Mouse (Mus musculus): Measurements from ENCODE around the gene Gm13275. TPM values are rescaled to one million over a fixed set of nuclear protein-coding genes. Genes with fewer than 3 reads are reported as not detected.
"Not testable (repeated sequence)": the region's sequence is repeated elsewhere in the genome, so short reads cannot be mapped to it uniquely, and the experiment has no call there.

Gm13275 gene
- polyA plus RNA-seq, 1 experiment = not detected

DNA sequence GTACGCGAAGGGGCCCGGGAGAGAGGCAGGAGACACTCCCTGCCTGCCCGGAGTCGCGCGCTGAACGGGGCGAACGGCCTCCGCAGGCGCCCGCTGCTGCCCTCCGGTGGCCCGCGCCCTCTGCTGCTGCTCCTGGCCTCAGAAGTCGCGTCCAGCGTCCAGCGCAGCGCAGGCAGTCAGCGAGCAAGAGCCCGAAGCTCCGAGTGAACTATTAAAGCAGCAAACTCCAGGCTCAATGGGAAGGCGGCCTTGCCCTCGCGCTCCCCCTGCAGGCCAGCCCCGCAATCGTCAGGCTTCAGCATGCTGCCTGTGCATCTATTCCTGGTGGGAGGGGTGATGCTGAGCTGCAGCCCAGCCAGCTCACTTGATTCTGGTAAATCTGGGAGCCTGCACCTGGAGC, 14.7 kb upstream of the Gm13275 start, which contains the start of gene Gm13272:
Gene Gm13272 (plus strand): TSS at position 301 of the 400 bp plus-strand sequence.
- no CpG with 5 or more reads among the region's 29 CpGs for WGBS
- not testable (repeated sequence) for H3K4me3 ChIP-seq (ENCODE audit: insufficient read depth, low read depth, low read length); H3K27ac ChIP-seq (ENCODE audit: insufficient read depth, low read depth, low read length); H3K4me1 ChIP-seq (ENCODE audit: control insufficient read depth, insufficient read depth, low read length)

DNA sequence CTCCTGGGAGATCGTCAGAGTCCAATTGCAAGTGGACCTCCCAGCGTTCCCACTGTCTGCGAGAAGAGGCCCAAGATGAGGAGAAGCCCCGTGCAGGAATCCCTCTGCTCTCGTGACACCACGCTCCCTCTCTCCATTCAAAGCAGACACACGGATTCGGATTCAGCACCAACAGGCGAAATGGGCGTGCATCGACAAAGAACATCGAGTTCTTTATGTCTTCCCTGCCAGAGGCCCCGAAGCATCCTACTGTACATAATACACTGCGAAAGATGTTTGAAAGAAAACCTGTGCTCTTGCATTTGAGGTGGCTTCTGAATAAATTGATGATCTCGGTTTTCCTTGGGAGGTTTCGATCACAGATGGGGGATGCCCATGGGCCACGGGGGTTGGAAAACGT, 14.0 kb upstream of the Gm13275 start:
- H3K27ac ChIP-seq (ENCODE audit: insufficient read depth, low read depth, low read length); H3K4me3 ChIP-seq (ENCODE audit: insufficient read depth, low read depth, low read length); H3K4me1 ChIP-seq (ENCODE audit: control insufficient read depth, insufficient read depth, low read length): not testable (repeated sequence)
- WGBS = 59% methylated on average over 16 of the region's 18 CpGs

DNA sequence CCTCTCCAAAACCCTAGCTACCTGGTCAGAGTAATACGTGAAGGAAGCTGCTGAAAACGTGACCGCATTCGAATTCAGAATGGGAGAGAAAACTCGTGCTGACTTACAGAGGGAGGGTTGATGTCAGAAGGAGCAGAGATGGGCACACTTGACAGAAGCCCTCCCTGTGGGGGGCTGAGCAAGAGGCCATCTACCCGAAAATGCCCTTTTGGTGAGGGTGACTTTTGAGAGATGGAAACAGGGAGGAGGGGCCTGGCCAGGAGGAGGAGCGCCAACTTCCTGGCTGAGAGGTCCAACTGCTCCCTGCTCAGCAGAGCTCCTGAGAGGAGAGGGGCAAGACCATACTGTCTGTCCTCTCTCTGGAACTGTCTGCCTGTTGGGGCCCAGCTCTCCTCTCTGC, 12.5 kb upstream of the Gm13275 start, which contains the start of gene Ifnz:
Gene Ifnz (plus strand): TSS at position 301 of the 400 bp plus-strand sequence.
- 22% methylated on average over 5 of the region's 7 CpGs for WGBS
- H3K4me1 ChIP-seq (ENCODE audit: control insufficient read depth, insufficient read depth, low read length) = not testable (repeated sequence)

DNA sequence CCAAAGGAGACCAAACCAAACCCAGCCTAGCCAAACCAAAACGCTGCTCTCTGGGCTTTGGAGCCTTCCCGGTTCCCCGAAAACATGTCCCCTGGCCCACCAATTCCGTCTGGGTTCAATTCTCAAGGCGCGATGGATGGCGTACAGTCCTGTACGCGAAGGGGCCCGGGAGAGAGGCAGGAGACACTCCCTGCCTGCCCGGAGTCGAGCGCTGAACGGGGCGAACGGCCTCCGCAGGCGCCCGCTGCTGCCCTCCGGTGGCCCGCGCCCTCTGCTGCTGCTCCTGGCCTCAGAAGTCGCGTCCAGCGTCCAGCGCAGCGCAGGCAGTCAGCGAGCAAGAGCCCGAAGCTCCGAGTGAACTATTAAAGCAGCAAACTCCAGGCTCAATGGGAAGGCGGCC, 12.0 kb upstream of the Gm13275 start:
- peak overlapping the region; percentile 29; the same call in 1 of the 2 replicates for H3K4me3 ChIP-seq (ENCODE audit: insufficient read depth, low read depth, low read length)
- 0% methylated on average over 11 of the region's 31 CpGs for WGBS
- not testable (repeated sequence) for H3K4me1 ChIP-seq (ENCODE audit: control insufficient read depth, insufficient read depth, low read length); H3K27ac ChIP-seq (ENCODE audit: insufficient read depth, low read depth, low read length)

More for the DNA sequence above, 12.5 kb upstream of the Gm13275 start, which contains the start of gene Ifnz:
- H3K4me3 ChIP-seq (ENCODE audit: insufficient read depth, low read depth, low read length) = peak within 1 kb of the TSS; percentile 29; the same call in 1 of the 2 replicates
- not testable (repeated sequence) for H3K27ac ChIP-seq (ENCODE audit: insufficient read depth, low read depth, low read length)

DNA sequence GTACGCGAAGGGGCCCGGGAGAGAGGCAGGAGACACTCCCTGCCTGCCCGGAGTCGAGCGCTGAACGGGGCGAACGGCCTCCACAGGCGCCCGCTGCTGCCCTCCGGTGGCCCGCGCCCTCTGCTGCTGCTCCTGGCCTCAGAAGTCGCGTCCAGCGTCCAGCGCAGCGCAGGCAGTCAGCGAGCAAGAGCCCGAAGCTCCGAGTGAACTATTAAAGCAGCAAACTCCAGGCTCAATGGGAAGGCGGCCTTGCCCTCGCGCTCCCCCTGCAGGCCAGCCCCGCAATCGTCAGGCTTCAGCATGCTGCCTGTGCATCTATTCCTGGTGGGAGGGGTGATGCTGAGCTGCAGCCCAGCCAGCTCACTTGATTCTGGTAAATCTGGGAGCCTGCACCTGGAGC, 8.9 kb upstream of the Gm13275 start, which contains the start of gene Gm13276:
Gene Gm13276 (plus strand): TSS at position 301 of the 400 bp plus-strand sequence.
- WGBS = no CpG with 5 or more reads among the region's 27 CpGs
- not testable (repeated sequence) for H3K27ac ChIP-seq (ENCODE audit: insufficient read depth, low read depth, low read length); H3K4me1 ChIP-seq (ENCODE audit: control insufficient read depth, insufficient read depth, low read length); H3K4me3 ChIP-seq (ENCODE audit: insufficient read depth, low read depth, low read length)

DNA sequence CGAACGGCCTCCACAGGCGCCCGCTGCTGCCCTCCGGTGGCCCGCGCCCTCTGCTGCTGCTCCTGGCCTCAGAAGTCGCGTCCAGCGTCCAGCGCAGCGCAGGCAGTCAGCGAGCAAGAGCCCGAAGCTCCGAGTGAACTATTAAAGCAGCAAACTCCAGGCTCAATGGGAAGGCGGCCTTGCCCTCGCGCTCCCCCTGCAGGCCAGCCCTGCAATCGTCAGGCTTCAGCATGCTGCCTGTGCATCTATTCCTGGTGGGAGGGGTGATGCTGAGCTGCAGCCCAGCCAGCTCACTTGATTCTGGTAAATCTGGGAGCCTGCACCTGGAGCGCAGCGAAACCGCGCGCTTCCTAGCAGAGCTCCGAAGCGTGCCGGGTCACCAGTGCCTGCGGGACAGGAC, 5.9 kb upstream of the Gm13275 start, which contains the start of gene Gm13277:
Gene Gm13277 (plus strand): TSS at position 231 of the 400 bp plus-strand sequence.
- H3K4me1 ChIP-seq (ENCODE audit: control insufficient read depth, insufficient read depth, low read length); H3K27ac ChIP-seq (ENCODE audit: insufficient read depth, low read depth, low read length); H3K4me3 ChIP-seq (ENCODE audit: insufficient read depth, low read depth, low read length): not testable (repeated sequence)
- WGBS = 0% methylated on average over 3 of the region's 28 CpGs

DNA sequence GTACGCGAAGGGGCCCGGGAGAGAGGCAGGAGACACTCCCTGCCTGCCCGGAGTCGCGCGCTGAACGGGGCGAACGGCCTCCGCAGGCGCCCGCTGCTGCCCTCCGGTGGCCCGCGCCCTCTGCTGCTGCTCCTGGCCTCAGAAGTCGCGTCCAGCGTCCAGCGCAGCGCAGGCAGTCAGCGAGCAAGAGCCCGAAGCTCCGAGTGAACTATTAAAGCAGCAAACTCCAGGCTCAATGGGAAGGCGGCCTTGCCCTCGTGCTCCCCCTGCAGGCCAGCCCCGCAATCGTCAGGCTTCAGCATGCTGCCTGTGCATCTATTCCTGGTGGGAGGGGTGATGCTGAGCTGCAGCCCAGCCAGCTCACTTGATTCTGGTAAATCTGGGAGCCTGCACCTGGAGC, 3.0 kb upstream of the Gm13275 start, which contains the start of gene Gm13278:
Gene Gm13278 (plus strand): TSS at position 301 of the 400 bp plus-strand sequence.
- H3K4me1 ChIP-seq (ENCODE audit: control insufficient read depth, insufficient read depth, low read length); H3K27ac ChIP-seq (ENCODE audit: insufficient read depth, low read depth, low read length); H3K4me3 ChIP-seq (ENCODE audit: insufficient read depth, low read depth, low read length): not testable (repeated sequence)
- no CpG with 5 or more reads among the region's 28 CpGs for WGBS

DNA sequence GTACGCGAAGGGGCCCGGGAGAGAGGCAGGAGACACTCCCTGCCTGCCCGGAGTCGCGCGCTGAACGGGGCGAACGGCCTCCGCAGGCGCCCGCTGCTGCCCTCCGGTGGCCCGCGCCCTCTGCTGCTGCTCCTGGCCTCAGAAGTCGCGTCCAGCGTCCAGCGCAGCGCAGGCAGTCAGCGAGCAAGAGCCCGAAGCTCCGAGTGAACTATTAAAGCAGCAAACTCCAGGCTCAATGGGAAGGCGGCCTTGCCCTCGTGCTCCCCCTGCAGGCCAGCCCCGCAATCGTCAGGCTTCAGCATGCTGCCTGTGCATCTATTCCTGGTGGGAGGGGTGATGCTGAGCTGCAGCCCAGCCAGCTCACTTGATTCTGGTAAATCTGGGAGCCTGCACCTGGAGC, 2.8 kb downstream of the Gm13275 start, which contains the start of gene Gm13279:
Gene Gm13279 (plus strand): TSS at position 301 of the 400 bp plus-strand sequence.
- H3K4me3 ChIP-seq (ENCODE audit: insufficient read depth, low read depth, low read length); H3K4me1 ChIP-seq (ENCODE audit: control insufficient read depth, insufficient read depth, low read length); H3K27ac ChIP-seq (ENCODE audit: insufficient read depth, low read depth, low read length): not testable (repeated sequence)
- WGBS = no CpG with 5 or more reads among the region's 28 CpGs

DNA sequence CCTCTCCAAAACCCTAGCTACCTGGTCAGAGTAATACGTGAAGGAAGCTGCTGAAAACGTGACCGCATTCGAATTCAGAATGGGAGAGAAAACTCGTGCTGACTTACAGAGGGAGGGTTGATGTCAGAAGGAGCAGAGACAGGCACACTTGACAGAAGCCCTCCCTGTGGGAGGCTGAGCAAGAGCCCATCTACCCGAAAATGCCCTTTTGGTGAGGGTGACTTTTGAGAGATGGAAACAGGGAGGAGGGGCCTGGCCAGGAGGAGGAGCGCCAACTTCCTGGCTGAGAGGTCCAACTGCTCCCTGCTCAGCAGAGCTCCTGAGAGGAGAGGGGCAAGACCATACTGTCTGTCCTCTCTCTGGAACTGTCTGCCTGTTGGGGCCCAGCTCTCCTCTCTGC, 5.1 kb downstream of the Gm13275 start, which contains the start of gene Gm13285:
Gene Gm13285 (plus strand): TSS at position 301 of the 400 bp plus-strand sequence.
- WGBS = 23% methylated on average over 6 of the region's 7 CpGs
- not testable (repeated sequence) for H3K27ac ChIP-seq (ENCODE audit: insufficient read depth, low read depth, low read length); H3K4me3 ChIP-seq (ENCODE audit: insufficient read depth, low read depth, low read length); H3K4me1 ChIP-seq (ENCODE audit: control insufficient read depth, insufficient read depth, low read length)

DNA sequence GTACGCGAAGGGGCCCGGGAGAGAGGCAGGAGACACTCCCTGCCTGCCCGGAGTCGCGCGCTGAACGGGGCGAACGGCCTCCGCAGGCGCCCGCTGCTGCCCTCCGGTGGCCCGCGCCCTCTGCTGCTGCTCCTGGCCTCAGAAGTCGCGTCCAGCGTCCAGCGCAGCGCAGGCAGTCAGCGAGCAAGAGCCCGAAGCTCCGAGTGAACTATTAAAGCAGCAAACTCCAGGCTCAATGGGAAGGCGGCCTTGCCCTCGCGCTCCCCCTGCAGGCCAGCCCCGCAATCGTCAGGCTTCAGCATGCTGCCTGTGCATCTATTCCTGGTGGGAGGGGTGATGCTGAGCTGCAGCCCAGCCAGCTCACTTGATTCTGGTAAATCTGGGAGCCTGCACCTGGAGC, 8.7 kb downstream of the Gm13275 start, which contains the start of gene Gm13287:
Gene Gm13287 (plus strand): TSS at position 301 of the 400 bp plus-strand sequence.
- not testable (repeated sequence) for H3K27ac ChIP-seq (ENCODE audit: insufficient read depth, low read depth, low read length); H3K4me3 ChIP-seq (ENCODE audit: insufficient read depth, low read depth, low read length); H3K4me1 ChIP-seq (ENCODE audit: control insufficient read depth, insufficient read depth, low read length)
- WGBS = no CpG with 5 or more reads among the region's 29 CpGs

DNA sequence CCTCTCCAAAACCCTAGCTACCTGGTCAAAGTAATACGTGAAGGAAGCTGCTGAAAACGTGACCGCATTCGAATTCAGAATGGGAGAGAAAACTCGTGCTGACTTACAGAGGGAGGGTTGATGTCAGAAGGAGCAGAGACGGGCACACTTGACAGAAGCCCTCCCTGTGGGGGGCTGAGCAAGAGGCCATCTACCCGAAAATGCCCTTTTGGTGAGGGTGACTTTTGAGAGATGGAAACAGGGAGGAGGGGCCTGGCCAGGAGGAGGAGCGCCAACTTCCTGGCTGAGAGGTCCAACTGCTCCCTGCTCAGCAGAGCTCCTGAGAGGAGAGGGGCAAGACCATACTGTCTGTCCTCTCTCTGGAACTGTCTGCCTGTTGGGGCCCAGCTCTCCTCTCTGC, 10.9 kb downstream of the Gm13275 start, which contains the start of gene Gm13288:
Gene Gm13288 (plus strand): TSS at position 301 of the 400 bp plus-strand sequence.
- H3K27ac ChIP-seq (ENCODE audit: insufficient read depth, low read depth, low read length); H3K4me1 ChIP-seq (ENCODE audit: control insufficient read depth, insufficient read depth, low read length): not testable (repeated sequence)
- WGBS = no CpG with 5 or more reads among the region's 8 CpGs
- peak within 1 kb of the TSS; percentile 39 for H3K4me3 ChIP-seq (ENCODE audit: insufficient read depth, low read depth, low read length)

DNA sequence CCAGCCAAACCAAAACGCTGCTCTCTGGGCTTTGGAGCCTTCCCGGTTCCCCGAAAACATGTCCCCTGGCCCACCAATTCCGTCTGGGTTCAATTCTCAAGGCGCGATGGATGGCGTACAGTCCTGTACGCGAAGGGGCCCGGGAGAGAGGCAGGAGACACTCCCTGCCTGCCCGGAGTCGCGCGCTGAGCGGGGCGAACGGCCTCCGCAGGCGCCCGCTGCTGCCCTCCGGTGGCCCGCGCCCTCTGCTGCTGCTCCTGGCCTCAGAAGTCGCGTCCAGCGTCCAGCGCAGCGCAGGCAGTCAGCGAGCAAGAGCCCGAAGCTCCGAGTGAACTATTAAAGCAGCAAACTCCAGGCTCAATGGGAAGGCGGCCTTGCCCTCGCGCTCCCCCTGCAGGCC, 11.5 kb downstream of the Gm13275 start:
- not testable (repeated sequence) for H3K4me1 ChIP-seq (ENCODE audit: control insufficient read depth, insufficient read depth, low read length); H3K27ac ChIP-seq (ENCODE audit: insufficient read depth, low read depth, low read length)
- peak overlapping the region; percentile 39 for H3K4me3 ChIP-seq (ENCODE audit: insufficient read depth, low read depth, low read length)
- WGBS = 0% methylated on average over 16 of the region's 34 CpGs
